Mouse (Mus musculus): ENCODE measurements at regions not wholly inside any gene's neighbourhood (a gene's known extent, or its start where the extent isn't known, plus 50 kb on each side); places are given as distances from the start of the nearest gene placed in this dataset.
A peak's percentile ranks its signal among the peaks of the same experiment; 100 is the strongest.

DNA sequence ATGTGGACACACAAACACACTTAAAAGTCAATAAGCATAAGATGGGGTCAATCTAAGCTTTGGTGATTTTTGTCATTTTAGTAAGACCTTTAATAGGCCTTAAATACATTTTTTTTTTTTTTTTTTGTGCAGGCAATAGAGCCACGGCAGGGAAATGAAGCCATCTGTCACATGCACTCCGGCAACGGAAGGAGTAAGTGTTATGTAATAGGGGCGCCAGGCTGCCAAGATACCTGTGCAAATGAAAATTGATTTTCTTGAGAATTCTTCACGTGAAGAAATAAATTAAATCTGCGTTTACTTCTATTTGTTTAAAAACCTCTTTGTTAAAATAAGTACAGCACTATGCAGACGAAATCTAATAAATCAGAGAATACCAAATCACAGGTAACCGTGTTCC, 54.6 kb upstream of the Card11 start:
- DNase-seq (ENCODE audit: low spot score in 2 of 2), result no peak

- DNase-seq (ENCODE audit: low spot score in 2 of 2), result no peak
These were observed 55.4 kb upstream of the Card11 start for GRCm38 (mm10) chr5:141055596-141056343.

DNA sequence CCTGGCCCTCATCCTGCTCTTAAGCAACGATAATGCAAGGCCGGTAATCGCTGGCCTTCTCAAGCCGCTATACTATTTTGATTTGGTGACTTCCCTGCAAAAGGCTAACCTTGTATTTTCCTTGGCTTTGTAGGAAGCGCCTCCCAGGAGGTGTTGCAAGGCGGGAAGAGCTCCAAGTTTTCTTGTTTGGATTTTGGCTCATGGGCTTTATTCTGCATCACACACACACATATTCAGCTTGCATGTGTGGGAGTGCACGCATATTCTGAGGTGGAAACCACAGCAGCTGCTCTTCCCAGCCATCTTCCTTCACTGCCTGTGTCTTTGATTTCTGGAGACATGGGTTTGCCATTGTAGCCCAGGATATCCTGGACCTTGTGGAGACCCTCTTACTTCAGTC, 57.8 kb upstream of the Card11 start:
- no peak for DNase-seq (ENCODE audit: low spot score in 2 of 2)

DNA sequence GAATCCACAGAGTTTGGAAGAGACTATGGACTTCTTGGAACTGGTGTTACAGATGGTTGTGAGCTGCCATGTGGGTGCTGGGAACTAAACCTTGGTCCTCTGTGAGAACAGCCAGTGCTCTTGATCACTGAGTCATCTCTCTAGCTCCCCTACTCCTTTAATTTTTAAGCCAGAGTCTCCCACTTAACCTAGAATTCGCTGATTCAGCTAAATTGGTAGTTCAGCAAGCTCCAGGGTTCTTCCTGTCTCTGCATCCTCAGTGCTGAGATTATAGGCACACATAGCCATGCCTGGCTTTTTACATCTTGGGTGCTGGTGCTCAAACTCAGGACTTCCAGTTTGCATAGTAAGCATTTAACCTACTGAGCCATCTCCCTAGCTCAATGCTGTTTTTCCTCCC, 58.5 kb upstream of the Card11 start:
- DNase-seq (ENCODE audit: low spot score in 2 of 2), result no peak

- no peak for DNase-seq (ENCODE audit: low spot score in 2 of 2)
These were observed 61.8 kb upstream of the Card11 start for GRCm38 (mm10) chr5:141062144-141062543.

- no peak for DNase-seq (ENCODE audit: low spot score in 2 of 2)
These were observed 67.2 kb upstream of the Card11 start for GRCm38 (mm10) chr5:141067561-141067960.

DNA sequence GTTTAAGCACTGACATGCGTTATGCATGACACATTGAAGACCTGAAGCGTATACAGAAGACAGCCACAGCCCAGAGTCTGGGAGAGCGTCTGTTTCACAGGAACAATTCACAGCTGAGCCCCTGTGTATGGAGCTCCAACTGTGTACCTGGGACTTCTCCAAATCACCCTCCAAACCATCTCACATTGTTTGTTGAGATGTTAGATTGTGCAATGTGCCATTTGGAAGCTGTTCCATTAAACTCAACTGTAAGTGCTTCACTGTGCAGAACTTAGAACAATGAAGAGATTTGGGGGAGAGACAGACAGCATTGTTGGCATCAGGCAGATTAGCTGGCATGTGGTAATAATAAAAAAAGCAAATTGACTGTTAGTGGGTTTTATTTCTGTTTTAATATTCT, 74.1 kb upstream of the Card11 start:
- DNase-seq (ENCODE audit: low spot score in 2 of 2), result no peak

GRCm38 (mm10) chr5:141076158-141076557, 75.8 kb upstream of the Card11 start:
- DNase-seq (ENCODE audit: low spot score in 2 of 2), result no peak

GRCm38 (mm10) chr5:141076942-141077341, 76.6 kb upstream of the Card11 start:
- no peak for DNase-seq (ENCODE audit: low spot score in 2 of 2)

GRCm38 (mm10) chr5:141080896-141081295, 80.5 kb upstream of the Card11 start:
- DNase-seq (ENCODE audit: low spot score in 2 of 2), result no peak

GRCm38 (mm10) chr5:141084056-141084730, 83.8 kb upstream of the Card11 start:
- DNase-seq (ENCODE audit: low spot score in 2 of 2), result no peak

- no peak for DNase-seq (ENCODE audit: low spot score in 2 of 2)
These were observed 84.4 kb upstream of the Card11 start for GRCm38 (mm10) chr5:141084746-141085145.

DNA sequence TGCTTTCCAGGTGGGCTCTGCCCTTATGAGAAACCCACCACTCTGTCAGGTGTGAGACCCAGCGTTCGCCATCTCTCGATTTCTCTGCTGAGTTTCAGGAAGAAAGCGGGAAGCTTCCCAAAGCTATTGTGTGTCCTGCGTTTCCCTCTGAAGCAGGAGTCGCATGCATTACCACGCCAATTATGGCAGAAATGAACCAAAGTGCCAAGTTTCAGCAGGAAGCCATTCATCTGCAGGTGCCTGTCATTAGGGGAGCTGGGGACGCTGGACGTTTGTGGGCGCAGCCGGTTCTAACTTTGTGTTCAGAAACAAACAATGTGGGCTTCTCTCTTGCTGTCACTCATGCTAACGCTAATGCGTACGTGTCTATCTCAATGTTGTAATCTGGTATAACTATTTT, 91.3 kb upstream of the Card11 start:
- no peak for DNase-seq (ENCODE audit: low spot score in 2 of 2)

DNA sequence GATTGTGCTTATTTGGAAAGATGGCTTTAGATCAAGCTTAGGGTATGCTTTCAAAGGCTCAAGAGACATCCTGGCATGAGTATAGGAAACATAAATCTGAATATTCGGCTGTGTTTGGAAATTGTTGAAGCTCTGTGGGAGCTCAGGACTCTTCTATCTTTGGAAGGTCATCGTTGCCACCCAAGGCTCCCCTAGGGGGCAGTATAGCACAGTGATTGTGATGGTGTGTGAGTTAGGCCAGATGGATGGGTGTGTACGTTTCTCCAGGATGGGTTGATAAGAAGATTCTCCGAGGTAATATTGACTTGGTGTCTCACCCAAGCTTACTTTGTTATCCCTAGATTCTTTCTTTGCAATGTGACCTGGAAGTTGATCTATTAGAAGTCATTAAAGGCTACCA, 93.3 kb upstream of the Card11 start:
- DNase-seq (ENCODE audit: low spot score in 2 of 2), result peak; percentile 28 to 33

DNA sequence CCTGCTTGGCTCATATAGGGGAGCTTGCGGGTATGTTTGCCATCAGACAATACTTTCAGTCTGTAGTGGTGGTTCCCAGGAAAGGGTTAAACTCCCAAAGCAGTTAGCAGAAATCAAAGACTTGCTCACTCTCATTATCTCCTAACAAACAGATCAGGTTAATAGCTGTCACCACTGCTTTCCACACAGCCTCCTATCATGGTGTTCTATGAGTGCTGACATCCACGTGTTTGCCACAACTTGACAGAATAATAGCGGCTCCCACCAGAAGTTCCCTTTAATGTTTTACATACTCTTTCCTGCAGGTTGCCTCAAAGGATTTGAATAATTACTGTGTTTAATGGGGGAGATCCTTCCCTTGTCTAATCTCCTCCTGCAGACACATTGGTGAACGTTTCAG, 97.5 kb upstream of the Card11 start:
- no peak for DNase-seq (ENCODE audit: low spot score in 2 of 2)

DNA sequence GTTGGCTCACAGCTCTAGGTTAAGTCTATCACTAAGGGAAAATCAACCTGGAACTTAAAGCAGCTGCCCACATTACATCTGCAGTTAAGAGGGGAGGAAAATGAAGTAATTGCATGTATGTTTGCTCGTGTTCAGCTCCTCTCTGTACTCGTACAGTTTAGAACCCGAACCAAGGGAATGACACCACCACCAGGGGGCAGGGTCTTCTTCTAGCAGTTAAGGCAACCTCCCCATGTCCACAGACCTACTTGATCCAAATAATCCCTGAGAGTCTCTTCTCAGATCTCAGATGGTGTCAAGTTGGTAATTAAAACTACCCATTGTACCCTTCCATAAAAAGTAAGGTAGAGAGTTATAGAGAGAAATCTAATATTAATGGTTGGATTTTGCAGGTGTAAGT, 111.3 kb upstream of the Card11 start:
- no peak for DNase-seq (ENCODE audit: low spot score in 2 of 2)

DNA sequence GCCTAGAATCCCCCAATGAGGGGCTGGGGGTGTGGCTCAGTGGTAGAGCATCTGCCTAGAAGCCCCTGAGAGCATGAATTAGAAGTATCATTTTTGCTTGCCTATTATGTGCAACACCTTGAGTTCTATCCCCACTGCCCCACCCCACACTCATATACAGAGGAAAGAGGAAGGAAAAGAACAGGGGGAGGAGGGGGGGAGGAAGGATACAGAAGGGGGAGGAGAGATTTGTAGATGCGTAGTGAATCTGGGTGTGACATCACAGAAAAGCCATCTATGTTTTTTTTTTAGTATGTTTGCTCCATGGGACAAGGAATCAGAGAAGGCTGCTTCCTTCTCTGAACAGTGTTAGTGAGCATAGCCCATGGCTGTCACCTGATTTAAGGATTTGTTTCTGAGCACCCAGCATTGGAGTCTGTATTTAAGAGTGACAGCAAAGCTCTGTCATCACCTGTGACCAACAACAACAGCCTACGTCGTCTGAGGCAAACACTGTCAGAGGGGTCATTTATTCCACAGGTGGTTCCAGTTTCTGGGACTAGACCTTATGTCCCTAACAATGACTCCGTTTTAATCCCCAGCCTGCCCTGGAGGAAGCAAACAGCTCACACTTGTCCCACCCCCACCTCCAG, 115.0 kb upstream of the Card11 start:
- no peak for DNase-seq (ENCODE audit: low spot score in 2 of 2)

DNA sequence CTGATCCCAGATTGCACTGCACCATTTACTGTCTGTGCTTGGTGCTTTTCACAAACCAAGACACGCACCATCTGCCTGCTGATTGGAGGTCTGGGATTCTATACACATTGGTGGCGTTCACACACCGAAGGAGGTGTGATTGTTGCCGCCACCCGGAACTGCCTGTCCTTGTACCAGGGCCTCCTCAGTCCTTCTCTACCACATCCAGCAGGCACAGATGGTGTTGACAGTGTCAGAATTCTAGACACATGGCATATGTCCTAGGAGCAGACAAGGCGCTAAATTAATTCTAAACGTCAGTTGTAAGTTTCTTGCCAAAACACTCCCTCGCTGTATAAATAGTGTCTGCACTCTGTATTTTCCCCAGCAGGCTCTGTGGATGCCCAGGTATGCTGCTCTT, 115.6 kb upstream of the Card11 start:
- no peak for DNase-seq (ENCODE audit: low spot score in 2 of 2)

GRCm38 (mm10) chr5:141125870-141126269, 115.4 kb upstream of the Sdk1 start:
- DNase-seq (ENCODE audit: low spot score in 2 of 2), result no peak

DNA sequence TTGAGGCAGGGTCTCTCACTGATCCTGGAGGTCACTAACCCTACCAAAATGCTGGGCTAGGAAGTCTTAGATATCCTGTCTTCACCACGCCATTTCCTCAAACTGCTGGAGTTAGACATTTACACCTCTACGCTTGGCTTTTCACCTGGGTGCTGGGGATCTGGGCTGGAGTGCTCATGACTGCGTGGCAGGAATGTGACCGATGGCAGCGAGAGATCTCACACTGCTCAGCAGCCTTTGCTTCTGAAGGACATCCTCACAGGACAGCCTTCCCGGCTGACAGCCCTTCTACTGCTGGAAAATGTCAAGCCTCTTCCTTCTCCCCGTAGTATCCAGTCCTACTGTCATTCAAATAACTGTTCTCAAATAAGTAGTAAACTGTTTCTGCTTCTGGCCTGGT, 114.8 kb upstream of the Sdk1 start:
- DNase-seq (ENCODE audit: low spot score in 2 of 2), result no peak

- no peak for DNase-seq (ENCODE audit: low spot score in 2 of 2)
These were observed 110.3 kb upstream of the Sdk1 start for GRCm38 (mm10) chr5:141131036-141131435.

DNA sequence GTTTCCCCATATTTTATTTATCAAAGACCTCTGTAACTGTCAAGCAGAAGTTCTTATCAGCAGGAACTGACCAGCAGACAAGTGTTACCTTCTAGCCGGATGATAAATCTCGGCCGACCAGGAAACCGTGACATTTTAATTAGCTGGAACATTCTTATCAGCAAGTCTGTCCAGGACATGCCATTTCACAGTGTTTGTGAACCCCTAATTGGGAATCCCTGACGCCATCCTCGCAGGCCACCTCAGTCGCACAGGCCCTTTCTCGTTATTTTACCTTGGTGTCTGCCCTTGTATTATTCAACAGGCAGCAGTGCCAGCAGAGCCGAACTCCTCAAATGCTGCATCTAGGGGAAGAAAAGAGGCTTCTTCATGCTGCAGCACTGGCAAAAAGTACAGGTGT, 109.4 kb upstream of the Sdk1 start:
- DNase-seq (ENCODE audit: low spot score in 2 of 2), result peak in 1 of 2 experiments; percentile 4

DNA sequence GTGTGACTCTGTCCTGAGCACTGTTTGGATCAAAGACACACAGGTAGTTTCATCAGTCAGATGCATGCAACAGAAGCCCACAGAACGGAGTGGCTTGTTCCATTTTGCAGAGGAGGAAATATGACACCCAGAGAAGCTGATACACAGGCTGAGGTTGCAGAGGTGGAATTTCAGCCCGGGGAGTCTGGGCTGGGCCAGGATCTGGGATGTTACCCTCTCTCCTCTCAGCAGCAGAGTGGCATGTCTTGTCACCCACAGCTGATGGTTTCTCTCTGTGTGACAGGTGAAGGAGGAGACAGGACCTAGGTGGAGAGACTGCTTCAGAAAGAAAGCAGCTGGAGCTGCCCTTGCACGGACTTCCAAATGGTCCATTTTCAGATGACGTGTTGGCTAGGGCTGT, 105.1 kb upstream of the Sdk1 start:
- DNase-seq (ENCODE audit: low spot score in 2 of 2), result no peak
